Mouse (Mus musculus): ENCODE data around the gene 4933407L21Rik. TPM values are rescaled to one million over a fixed set of nuclear protein-coding genes. Genes with fewer than 3 reads are reported as not detected.

4933407L21Rik gene
- polyA plus RNA-seq (2012; rRNA removed; ENCODE audit: low replicate concordance), result 1.0 TPM in 1 of 2 replicates, not detected in the other

DNA sequence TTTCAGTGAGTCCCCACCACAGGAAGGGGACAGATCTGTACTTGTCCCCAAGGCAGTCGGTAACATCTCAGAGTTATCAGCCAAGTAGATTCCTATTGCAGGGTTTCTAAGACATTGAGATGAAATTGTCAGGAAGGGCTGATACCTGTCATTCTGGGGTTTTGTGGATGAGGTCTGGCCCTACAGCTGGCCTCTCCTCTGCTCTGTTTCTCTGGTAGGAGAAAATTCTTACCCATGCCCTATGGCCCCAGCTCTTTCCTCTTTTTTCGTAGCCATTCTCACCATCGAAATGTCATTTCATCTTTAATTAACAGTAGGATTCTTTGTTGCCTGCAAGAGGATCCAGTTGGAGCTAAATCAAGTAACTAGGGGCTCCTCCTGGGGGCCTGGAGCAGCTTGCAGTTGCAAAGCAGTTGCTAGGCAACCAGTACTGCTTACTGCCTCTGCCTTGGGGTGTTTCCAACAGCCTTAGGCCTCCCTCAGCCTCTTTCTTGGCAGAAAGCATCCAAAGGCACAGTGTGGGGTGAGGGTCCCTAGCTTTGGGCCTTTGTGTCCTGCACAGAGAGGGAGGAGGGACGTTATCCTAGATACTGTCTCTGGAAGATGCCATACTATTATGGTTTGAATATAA, at the start of gene 4933407L21Rik:
4933407L21Rik (plus strand) TSS at position 427 of the 631 bp plus-strand sequence.

GRCm38 (mm10) chr1:85894231-85894747, 34.0 kb upstream of the 4933407L21Rik start, which contains the start of gene Itm2c:
Itm2c (plus strand) TSS chr1:85894281.

DNA sequence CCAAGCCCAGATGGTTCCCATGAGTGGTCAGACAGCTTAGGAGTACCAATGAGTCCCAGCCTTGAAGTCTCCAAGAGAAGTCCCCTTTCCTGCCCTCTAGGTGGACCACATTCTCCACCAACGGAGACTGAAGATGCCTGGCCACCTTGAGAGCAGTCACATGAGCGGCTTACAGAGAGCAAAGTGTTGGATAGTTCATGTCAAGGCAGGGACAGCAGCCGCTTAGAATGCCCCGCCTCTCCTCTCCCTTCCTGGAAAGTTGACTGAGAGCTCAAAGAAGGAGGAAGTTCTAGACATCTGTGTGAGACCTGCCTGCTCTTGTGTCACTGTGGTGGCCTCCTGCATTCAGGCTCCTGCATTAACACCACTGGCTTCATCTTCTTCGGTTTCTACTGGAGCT, 32.6 kb downstream of the 4933407L21Rik start, which contains the start of gene Gpr55:
Gpr55 (minus strand) TSS at position 135 of the 400 bp plus-strand sequence.

Other genes starting within 250 kb of the 4933407L21Rik start
- gene A630001G21Rik, start 149.8 kb upstream of the 4933407L21Rik start, polyA plus RNA-seq (2012; rRNA removed; ENCODE audit: low replicate concordance), result 1.9 and 3.1 TPM in 2 replicates
- gene Cab39, start 135.0 kb upstream of the 4933407L21Rik start, polyA plus RNA-seq (2012; rRNA removed; ENCODE audit: low replicate concordance), result 36.4 and 46.6 TPM in 2 replicates
- 172 and 493 TPM in 2 replicates for gene Itm2c, start 34.2 kb upstream of the 4933407L21Rik start, polyA plus RNA-seq (2012; rRNA removed; ENCODE audit: low replicate concordance)
- 0.03 and 0.18 TPM in 2 replicates for gene Gpr55, start 32.5 kb downstream of the 4933407L21Rik start, polyA plus RNA-seq (2012; rRNA removed; ENCODE audit: low replicate concordance)
- 0.31 and 0.34 TPM in 2 replicates for gene Spata3, start 88.3 kb downstream of the 4933407L21Rik start, polyA plus RNA-seq (2012; rRNA removed; ENCODE audit: low replicate concordance)
- 0.06 and 3.5 TPM in 2 replicates for gene 2810459M11Rik, start 117.4 kb downstream of the 4933407L21Rik start, polyA plus RNA-seq (2012; rRNA removed; ENCODE audit: low replicate concordance)
- gene Psmd1, start 135.9 kb downstream of the 4933407L21Rik start, polyA plus RNA-seq (2012; rRNA removed; ENCODE audit: low replicate concordance), result 88.2 and 95.5 TPM in 2 replicates
- gene Htr2b, start 183.5 kb downstream of the 4933407L21Rik start, polyA plus RNA-seq (2012; rRNA removed; ENCODE audit: low replicate concordance), result 1.8 TPM in 1 of 2 replicates, not detected in the other
- gene Gm21972, start 205.2 kb downstream of the 4933407L21Rik start, polyA plus RNA-seq (2012; rRNA removed; ENCODE audit: low replicate concordance), result not detected in 2 replicates
- gene Armc9, start 226.3 kb downstream of the 4933407L21Rik start, polyA plus RNA-seq (2012; rRNA removed; ENCODE audit: low replicate concordance), result 4.2 and 9.8 TPM in 2 replicates

Measured in subcutaneous adipose tissue, adult 2 months (tissue).